Mouse (Mus musculus) ES-Bruce4 (cell line): ENCODE data around the gene Btbd18. TPM values are rescaled to one million over a fixed set of nuclear protein-coding genes. Genes with fewer than 3 reads are reported as not detected.
A peak's percentile ranks its signal among the peaks of the same experiment; 100 is the strongest.

Source experiments
- H3K27ac ChIP-seq: 2 replicates; pipeline ENCODE4 v1.5.1; 2012; ENCODE audit warnings: low read length, inconsistent platforms; ENCODE audit not compliant: insufficient read depth
- H3K27me3 ChIP-seq: 2 replicates; pipeline ENCODE4 v1.6.1; 2012; ENCODE audit warnings: mild to moderate bottlenecking, low read length, inconsistent platforms; ENCODE audit not compliant: control insufficient read depth, poor library complexity, insufficient read depth, severe bottlenecking
- H3K36me3 ChIP-seq: 2 replicates; pipeline ENCODE4 v1.6.1; 2012; ENCODE audit warnings: inconsistent platforms, mild to moderate bottlenecking, low read length, moderate library complexity; ENCODE audit not compliant: control insufficient read depth, poor library complexity, insufficient read depth, severe bottlenecking
- H3K4me1 ChIP-seq: one replicate; pipeline ENCODE4 v1.8.1; 2011; ENCODE audit warnings: low read length; ENCODE audit not compliant: control insufficient read depth, insufficient read depth
- H3K4me3 ChIP-seq: 2 replicates; pipeline ENCODE4 v1.5.1; 2011; ENCODE audit warnings: low read depth, mild to moderate bottlenecking, low read length
- H3K9ac ChIP-seq: 2 replicates; pipeline ENCODE4 v1.6.1; 2012; ENCODE audit warnings: low read depth, mild to moderate bottlenecking, inconsistent platforms; ENCODE audit not compliant: poor library complexity, severe bottlenecking
- H3K9me3 ChIP-seq: replicated peaks from 2 replicates; pipeline ENCODE4 v1.6.1; 2012; ENCODE audit warnings: mild to moderate bottlenecking, low read length, inconsistent platforms; ENCODE audit not compliant: control insufficient read depth, poor library complexity, insufficient read depth, severe bottlenecking
- CTCF ChIP-seq: IDR thresholded peaks from one replicate; pipeline ENCODE4 v1.8.1; 2011; ENCODE audit warnings: low read depth, low read length
- EP300 ChIP-seq: IDR thresholded peaks from 2 replicates; pipeline ENCODE4 v1.6.1; 2011; ENCODE audit warnings: low read depth, low read length; ENCODE audit not compliant: insufficient read depth
- POLR2A ChIP-seq: IDR thresholded peaks from one replicate; pipeline ENCODE4 v1.8.1; 2011; ENCODE audit warnings: low read length; ENCODE audit not compliant: insufficient read depth
- polyA plus RNA-seq: library from polyadenylated mRNA; stranded (reverse); fragments of >200 nt; gene quantifications from 2 replicates; pipeline ENCODE4 v1.2.4, GENCODE M21; 2011; ENCODE audit warnings: low read depth; ENCODE audit not compliant: missing spikeins, insufficient read depth, insufficient read length

Gene Btbd18
- polyA plus RNA-seq, 1 experiment, result 2.2 TPM

- Histone ChIP-seq H3K9me3 (no peaks in the 10 kb centered on the region), H3K27me3 (no peaks in the 10 kb centered on the region), H3K4me3 (no peak overlapping the region), H3K9ac (no peak overlapping the region), H3K36me3 (peaks cover 33% of the 10 kb centered on the region), H3K4me1 (no peaks in the 10 kb centered on the region), H3K27ac (no peak overlapping the region; the same call in 1 of the 2 replicates)
- TF ChIP-seq EP300 (no peak), POLR2A (no peak)
Measured at GRCm38 (mm10) chr2:84623428-84624119, 35.3 kb upstream of the Btbd18 start.

GRCm38 (mm10) chr2:84624201-84624600, 34.7 kb upstream of the Btbd18 start:
- Histone ChIP-seq H3K27ac (no peak overlapping the region), H3K9me3 (no peaks in the 10 kb centered on the region), H3K9ac (no peak overlapping the region), H3K4me1 (no peaks in the 10 kb centered on the region), H3K36me3 (peaks cover 29% of the 10 kb centered on the region), H3K4me3 (no peak overlapping the region), H3K27me3 (no peaks in the 10 kb centered on the region)
- TF ChIP-seq POLR2A, result no peak
- TF ChIP-seq CTCF, result no peak
- TF ChIP-seq EP300, result no peak

GRCm38 (mm10) chr2:84626366-84626975, 32.4 kb upstream of the Btbd18 start:
- no peaks in the 10 kb centered on the region for H3K27me3 ChIP-seq
- no peaks in the 10 kb centered on the region for H3K9me3 ChIP-seq
- H3K9ac ChIP-seq, result no peak overlapping the region
- H3K27ac ChIP-seq, result peak overlapping the region; percentile 38
- peaks cover 13% of the 10 kb centered on the region for H3K36me3 ChIP-seq
- H3K4me3 ChIP-seq, result no peak overlapping the region
- no peak for TF ChIP-seq POLR2A
- no peak for TF ChIP-seq CTCF
- TF ChIP-seq EP300, result no peak
- no peaks in the 10 kb centered on the region for H3K4me1 ChIP-seq

- Histone ChIP-seq H3K9ac (no peak overlapping the region), H3K4me1 (no peaks in the 10 kb centered on the region), H3K4me3 (no peak overlapping the region), H3K9me3 (no peaks in the 10 kb centered on the region), H3K27ac (no peak overlapping the region; the same call in 1 of the 2 replicates), H3K27me3 (no peaks in the 10 kb centered on the region), H3K36me3 (peaks cover 11% of the 10 kb centered on the region)
- TF ChIP-seq EP300 (no peak), POLR2A (no peak), CTCF (no peak)
Measured at GRCm38 (mm10) chr2:84627036-84627435, 31.8 kb upstream of the Btbd18 start.

GRCm38 (mm10) chr2:84632001-84632400, 26.9 kb upstream of the Btbd18 start:
- Histone ChIP-seq H3K9me3 (no peaks in the 10 kb centered on the region), H3K4me1 (peaks cover 2% of the 10 kb centered on the region), H3K4me3 (no peak overlapping the region), H3K27ac (peak overlapping the region; percentile 90), H3K36me3 (peaks cover 5% of the 10 kb centered on the region), H3K27me3 (no peaks in the 10 kb centered on the region), H3K9ac (no peak overlapping the region)
- TF ChIP-seq POLR2A, result no peak
- no peak for TF ChIP-seq CTCF
- TF ChIP-seq EP300, result no peak

- Histone ChIP-seq H3K4me1 (peaks cover 2% of the 10 kb centered on the region), H3K36me3 (peaks cover 5% of the 10 kb centered on the region), H3K9ac (peak overlapping the region; percentile 48), H3K4me3 (peak overlapping the region; percentile 17; the same call in 1 of the 2 replicates), H3K9me3 (no peaks in the 10 kb centered on the region), H3K27me3 (no peaks in the 10 kb centered on the region), H3K27ac (peak overlapping the region; percentile 90)
- TF ChIP-seq EP300 (no peak), CTCF (no peak), POLR2A (no peak)
Measured at GRCm38 (mm10) chr2:84632999-84633398, 25.9 kb upstream of the Btbd18 start.
